Mouse (Mus musculus) c-Kit-positive CD71-positive TER-119-negative erythroid progenitor cells, embryonic 14.5 days (primary cell): ENCODE data around the gene Ppp4r4.
"Not testable (repeated sequence)": the region's sequence is repeated elsewhere in the genome, so short reads cannot be mapped to it uniquely, and the experiment has no call there.

ENCODE experiments used
- DNase-seq: peaks from one replicate; pipeline ENCODE4 v3.0.0-alpha.2; 2013; ENCODE audit warnings: low read depth

Ppp4r4 gene

GRCm38 (mm10) chr12:103532020-103532648 lies at the start of gene Ppp4r4:
TSS of gene Ppp4r4 (plus strand) at chr12:103532283.
- peak; percentile 73 for DNase-seq

DNA sequence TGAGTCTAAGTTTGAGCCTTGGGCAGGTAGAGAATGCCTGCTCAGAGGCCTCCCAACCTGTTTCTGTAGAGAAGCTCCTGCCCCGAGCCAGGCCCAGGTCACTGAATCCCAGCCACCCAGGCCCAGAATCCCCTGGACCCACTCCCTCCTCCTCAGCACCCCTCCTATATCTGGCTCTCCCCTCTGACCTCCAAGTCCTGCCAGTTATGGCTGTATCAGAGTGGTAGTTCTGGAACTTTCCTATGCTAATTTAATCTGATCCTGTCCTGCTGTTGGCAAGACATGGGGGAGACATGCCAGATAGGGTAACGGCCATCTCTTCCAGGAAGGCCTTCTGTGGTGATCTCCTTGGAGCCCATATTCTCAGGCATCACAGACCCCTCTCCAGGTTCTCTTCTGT lies 49.3 kb upstream of the Ppp4r4 start:
- no peak for DNase-seq

DNA sequence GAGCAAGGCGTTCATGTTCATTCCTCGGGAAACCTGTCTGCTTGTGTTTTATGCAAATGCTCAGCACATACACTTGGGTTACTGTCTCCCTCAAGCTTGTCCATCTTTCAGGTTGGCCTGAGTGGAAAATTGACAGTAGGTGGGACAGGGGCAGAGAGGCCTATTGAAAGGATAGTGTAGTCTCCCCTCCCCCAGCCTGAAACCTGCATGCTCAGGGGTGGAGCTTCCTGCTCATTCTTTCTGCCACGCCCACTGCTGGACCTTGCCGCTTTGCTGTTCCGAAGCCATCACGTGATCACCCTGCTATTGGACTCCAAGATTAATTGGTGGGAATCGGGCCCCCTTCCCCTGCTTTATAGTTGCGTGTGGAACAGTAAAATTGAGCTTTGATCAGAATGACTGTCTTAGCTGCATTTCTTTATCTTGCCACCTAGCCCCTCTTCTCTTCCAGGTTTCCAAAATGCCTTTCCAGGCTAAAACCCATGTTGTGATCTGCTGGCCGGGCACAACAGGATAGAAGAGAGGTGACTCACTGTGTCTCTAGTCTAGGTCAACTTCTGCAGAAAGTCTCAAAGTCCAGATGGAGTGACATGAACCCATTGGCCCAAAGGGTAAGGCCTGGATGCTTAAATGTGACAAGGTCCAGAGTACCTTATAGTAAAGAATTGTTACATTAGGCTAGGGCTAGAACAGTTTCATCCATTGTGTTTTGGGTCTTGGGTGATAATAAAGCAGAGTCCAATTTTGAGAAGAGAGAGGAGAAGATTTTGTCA lies 47.7 kb upstream of the Ppp4r4 start:
- DNase-seq, result not testable (repeated sequence)

GRCm38 (mm10) chr12:103486726-103487125 lies 45.4 kb upstream of the Ppp4r4 start:
- no peak for DNase-seq

- DNase-seq, result no peak
Observed at GRCm38 (mm10) chr12:103487276-103487675, 44.8 kb upstream of the Ppp4r4 start.

DNA sequence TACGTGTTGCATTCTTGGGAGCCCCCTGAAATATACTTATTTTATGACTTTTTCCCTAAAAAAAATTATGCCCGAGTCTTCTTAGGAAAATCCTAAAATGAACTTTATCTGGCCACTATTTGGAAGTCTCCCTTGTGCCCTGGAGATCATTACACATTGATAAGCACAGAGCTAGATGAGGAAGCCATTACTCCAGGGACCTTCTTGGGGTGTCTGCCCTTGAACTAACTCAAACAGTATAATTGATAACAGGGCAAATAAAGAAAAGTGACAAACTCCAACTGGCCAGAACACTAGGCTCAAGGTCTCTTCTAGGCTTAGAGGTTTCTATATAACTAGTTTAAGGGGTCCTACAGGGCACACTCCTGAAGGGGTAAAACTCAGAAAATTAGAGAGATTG lies 44.3 kb upstream of the Ppp4r4 start:
- no peak for DNase-seq

- no peak for DNase-seq
Observed at GRCm38 (mm10) chr12:103491091-103491730, 40.9 kb upstream of the Ppp4r4 start.

DNA sequence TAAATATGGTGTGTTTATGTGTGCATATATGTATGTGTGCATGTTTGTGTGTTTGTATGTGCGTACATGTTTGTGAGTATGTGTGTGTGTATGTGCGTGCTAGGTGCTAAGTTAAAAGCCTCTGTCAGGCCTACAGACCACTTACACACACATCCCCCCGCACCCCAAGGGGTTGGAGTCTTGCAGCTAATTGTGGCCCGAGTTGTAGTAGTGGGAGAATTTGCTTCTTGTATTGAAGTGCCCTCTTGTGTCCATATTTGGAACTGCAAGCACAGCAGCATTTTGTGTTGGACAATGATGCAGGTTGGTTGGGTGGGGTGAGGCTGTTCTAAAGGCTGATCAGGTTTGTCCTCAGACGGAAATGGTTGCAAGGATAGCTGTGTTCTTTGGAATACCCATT lies 39.3 kb upstream of the Ppp4r4 start:
- DNase-seq, result peak; percentile 57

DNA sequence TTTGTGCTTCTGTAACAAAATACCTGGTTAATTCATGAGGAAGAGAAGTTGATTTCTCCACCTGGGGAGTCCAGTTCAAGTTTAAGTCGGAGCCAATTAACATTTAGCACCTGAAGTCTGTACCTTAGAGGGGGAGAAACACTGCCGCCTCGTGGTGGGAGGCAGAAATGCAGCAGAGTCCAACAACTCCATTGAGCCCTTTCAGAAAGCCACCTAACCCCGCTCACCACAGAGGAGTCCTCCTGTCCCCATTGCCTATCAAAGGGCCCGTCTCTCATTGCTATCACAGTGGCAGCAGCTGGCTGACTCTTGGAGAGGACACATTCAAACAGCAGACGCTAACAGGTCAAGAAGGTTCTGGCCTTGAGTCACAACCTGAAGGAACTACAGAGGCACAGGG lies 37.6 kb upstream of the Ppp4r4 start:
- peak; percentile 38 for DNase-seq

DNA sequence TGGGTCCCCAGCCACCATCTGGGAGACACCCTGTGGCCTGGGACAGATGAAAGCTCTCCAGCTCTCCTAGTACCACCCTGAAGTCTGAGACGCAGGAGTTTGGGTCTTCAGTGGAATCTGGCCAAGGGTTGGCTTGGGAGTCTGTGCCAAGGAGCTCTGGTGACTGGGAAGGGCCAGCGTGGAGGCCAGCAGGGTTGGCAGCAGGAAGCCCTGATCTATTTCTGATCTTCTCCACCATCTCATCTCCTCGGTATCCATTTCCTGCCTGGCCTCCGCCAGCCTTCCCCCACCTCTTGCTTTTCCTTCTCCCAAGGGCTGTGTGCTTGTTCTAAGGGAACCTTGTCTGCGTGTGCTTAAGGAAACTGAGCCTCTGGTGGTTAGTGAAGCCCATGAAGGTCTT lies 33.3 kb upstream of the Ppp4r4 start:
- no peak for DNase-seq

DNA sequence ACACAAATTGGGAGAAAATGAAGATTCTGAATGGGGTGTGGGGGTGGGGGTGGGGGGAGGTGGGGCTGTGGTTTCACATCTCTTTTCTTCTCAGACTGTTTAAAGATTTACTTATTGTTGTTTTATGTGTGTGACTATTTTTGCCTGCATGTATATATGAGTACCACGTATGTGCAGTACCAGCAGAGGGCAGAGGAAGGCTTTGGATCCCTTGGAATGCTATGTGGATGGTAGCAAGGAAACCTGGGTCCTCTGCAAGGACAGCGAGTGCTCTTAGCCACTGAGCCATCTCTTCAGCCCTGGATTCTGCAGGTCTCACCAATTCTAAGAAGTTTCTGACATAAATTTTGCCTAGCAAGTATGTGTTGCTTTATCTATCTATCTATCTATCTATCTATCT lies 32.8 kb upstream of the Ppp4r4 start:
- DNase-seq, result no peak

DNA sequence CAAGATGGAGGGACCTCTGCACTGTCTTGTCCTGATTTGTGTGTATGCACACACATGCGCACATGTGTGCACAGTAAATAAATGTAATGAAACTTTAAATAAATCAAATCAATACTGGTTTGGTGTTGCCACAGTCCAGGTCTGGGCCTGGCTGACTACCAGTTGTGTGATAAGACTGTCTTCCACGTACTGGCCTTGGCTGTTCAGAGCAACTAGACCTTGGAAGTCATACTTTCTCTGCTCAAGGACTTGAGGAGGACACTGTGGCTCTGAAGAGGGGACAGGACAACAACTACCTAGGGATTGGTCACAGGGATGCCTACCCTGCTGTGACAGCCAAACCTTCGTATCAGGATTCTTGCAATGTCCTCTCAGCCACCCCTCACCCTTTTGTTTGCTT lies 28.8 kb upstream of the Ppp4r4 start:
- no peak for DNase-seq

- no peak for DNase-seq
Observed at GRCm38 (mm10) chr12:103504402-103504801, 27.7 kb upstream of the Ppp4r4 start.

DNA sequence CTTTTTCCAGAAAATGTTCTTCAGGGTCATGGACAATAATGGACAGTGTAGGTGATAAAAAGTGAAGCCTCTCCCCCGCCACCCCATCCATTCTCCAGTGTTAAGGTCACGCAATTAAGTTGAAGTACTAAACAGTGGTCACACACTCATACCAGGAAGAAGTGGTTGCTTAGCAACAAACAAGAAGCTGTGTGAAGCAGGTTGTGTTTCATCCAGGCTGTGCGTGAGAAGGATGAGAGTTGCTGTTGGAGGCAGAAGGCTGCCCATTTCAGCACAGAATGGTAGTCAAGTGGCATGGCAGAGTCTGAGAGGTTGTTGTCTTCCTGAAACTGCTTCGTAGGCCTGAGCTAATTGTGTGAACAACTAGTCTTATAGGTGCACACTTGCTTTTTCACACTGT lies 23.7 kb upstream of the Ppp4r4 start:
- DNase-seq, result no peak

DNA sequence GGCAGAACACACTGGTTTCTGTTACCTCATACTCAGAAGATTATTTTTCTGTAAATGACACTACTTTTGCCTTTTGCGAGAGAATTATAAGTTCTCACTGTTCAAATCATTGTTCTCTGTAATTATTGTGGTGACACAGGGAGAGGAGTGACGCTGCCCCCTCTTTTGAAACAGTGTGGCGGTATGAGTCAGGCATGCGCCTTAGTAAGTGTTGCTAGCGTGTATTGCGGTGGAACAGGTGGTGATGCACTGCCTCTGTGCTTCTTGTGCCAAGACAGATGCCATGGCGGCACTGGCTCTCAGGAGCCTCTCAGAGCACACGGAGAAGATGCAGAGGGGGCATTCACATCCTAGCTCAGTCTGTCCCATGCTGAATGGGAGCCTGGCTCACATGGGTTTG lies 22.2 kb upstream of the Ppp4r4 start:
- DNase-seq, result no peak

DNA sequence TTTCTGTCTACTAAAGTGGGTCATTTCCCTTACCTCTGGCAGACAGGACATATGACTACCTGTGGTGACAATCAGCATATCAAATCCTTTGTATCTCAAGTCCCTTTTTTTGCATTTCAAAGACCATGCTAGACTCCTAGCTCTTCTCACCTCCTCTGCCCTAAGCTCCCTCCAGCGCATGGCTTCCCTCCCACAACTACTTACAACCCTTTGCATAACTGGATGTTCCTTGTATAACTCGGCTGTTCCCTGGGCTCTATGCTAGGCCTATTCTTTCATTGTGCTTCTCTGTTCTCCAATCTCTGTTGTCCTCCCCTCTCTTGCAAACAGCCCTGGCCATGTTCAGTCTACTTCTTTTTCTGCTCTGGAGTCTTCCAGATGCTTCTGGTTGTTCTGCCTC lies 20.5 kb upstream of the Ppp4r4 start:
- DNase-seq, result no peak

DNA sequence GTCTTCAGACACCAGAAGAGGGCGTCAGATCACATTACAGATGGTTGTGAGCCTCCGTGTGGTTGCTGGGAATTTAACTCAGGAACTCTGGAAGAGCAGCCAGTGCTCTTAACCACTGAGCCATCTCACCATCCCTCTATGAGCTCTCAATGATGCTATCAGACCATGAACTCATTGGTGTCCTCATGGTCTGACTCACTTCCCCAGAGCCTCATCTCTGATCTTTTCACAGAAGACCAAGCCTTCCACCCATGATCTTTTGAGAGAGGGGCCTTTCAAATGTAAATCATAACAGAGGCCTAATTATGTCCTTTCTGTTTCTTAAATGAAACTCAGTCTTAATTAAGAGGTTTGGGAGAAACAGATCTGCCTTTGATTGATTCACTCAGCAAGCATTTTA lies 19.0 kb upstream of the Ppp4r4 start:
- DNase-seq, result no peak

DNA sequence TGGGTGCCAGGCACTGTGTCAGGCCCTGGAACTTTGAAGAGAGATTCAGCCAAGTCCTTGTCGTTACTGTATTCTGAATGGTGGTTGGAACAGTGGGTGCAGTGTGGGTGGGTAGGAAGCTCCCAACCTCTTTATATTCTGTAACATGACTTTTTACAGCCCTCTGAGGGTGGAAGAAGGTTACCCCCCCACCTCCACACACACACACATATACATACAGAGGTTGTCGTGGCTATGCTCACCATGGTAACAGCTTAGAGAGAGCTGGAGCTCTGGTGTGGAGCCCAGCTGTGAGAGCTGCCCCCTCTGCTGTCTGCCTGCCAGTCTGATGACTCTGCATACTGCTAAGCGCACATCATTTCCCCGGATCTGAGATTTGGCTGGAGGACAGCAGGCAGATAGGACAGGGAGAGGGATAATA lies 18.6 kb upstream of the Ppp4r4 start:
- DNase-seq, result no peak

- no peak for DNase-seq
Observed at GRCm38 (mm10) chr12:103514354-103514753, 17.7 kb upstream of the Ppp4r4 start.

GRCm38 (mm10) chr12:103515638-103516037 lies 16.4 kb upstream of the Ppp4r4 start:
- DNase-seq, result no peak

DNA sequence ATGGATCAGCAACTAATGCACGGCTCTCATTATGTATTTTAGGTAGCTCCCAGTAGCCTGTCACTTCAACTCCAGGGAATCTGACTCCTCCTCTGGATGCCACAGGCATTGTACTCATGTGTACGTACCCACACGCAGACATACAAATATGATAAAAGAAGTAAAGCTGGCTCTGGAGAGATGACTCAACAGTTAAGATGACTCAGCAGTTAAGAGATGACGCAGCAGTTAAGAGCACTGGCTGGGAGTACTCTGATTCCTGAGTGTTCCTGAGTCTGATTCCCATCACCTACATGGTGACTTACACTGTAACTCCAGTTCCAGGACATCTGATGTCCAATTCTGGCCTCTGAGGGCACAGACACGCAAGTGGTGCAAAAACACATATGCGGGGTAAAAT lies 13.4 kb upstream of the Ppp4r4 start:
- no peak for DNase-seq

- no peak for DNase-seq
Observed at GRCm38 (mm10) chr12:103530596-103530995, 1.5 kb upstream of the Ppp4r4 start.

- DNase-seq, result no peak
Observed at GRCm38 (mm10) chr12:103532649-103533395, 739 bp downstream of the Ppp4r4 start.
